Mouse (Mus musculus) liver, adult 2 months (tissue): ENCODE results near the gene Itpr2. TPM values are rescaled to one million over a fixed set of nuclear protein-coding genes. Genes with fewer than 3 reads are reported as not detected.

Source experiments
- DNase-seq: peaks from one replicate; pipeline ENCODE4 v3.0.0-alpha.2; 2011; ENCODE audit warnings: low read depth, low spot score; ENCODE audit errors: extremely low read depth
- H3K27ac ChIP-seq: fragments of 200-500 bp; replicated peaks from 2 replicates; pipeline ENCODE4 v1.5.1; 2012; ENCODE audit warnings: low read depth, mild to moderate bottlenecking, control low read depth, inconsistent platforms, low read length; ENCODE audit not compliant: insufficient read depth
- H3K27me3 ChIP-seq: fragments of 200-500 bp; 2 replicates; pipeline ENCODE4 v1.6.1; 2012; ENCODE audit warnings: mild to moderate bottlenecking, moderate library complexity, low read length, inconsistent platforms; ENCODE audit not compliant: control insufficient read depth, insufficient read depth
- H3K36me3 ChIP-seq: fragments of 200-500 bp; 2 replicates; pipeline ENCODE4 v1.6.1; 2012; ENCODE audit warnings: low read length, inconsistent platforms; ENCODE audit not compliant: control insufficient read depth, insufficient read depth
- H3K4me1 ChIP-seq: fragments of 200-500 bp; 2 replicates; pipeline ENCODE4 v1.6.1; 2011; ENCODE audit warnings: low read length; ENCODE audit not compliant: control insufficient read depth, insufficient read depth
- H3K4me3 ChIP-seq: fragments of 200-500 bp; 2 replicates; pipeline ENCODE4 v1.5.1; 2011; ENCODE audit warnings: low read depth, mild to moderate bottlenecking, control low read depth, low read length, moderate library complexity; ENCODE audit not compliant: insufficient read depth
- H3K79me2 ChIP-seq: fragments of 200-500 bp; 2 replicates; pipeline ENCODE4 v1.6.1; 2012; ENCODE audit warnings: inconsistent platforms, mild to moderate bottlenecking, low read length, moderate library complexity; ENCODE audit not compliant: control insufficient read depth, insufficient read depth
- H3K9ac ChIP-seq: fragments of 200-500 bp; 2 replicates; pipeline ENCODE4 v1.6.1; 2012; ENCODE audit warnings: low read depth, mild to moderate bottlenecking, control low read depth, inconsistent platforms, low read length
- CTCF ChIP-seq: fragments of 200-500 bp; IDR thresholded peaks from 2 replicates; pipeline ENCODE4 v1.5.1; 2011; ENCODE audit warnings: low read depth, low read length, control low read depth
- POLR2A ChIP-seq: fragments of 200-500 bp; IDR thresholded peaks from 2 replicates; pipeline ENCODE4 v1.6.1; 2011; ENCODE audit warnings: low read length, control low read depth; ENCODE audit not compliant: insufficient read depth; ENCODE audit errors: extremely low read depth
- whole genome bisulfite sequencing: fragments of 180-500 bp; shearing (Covaris S2); methylation state at CpG from one replicate; pipeline ENCODE4 v1.1.7; 2018; 5-methylcytosine and 5-hydroxymethylcytosine counted together
- polyA plus RNA-seq: library from polyadenylated mRNA; depleted of rRNA; stranded (reverse); fragments of >200 nt; gene quantifications from 2 replicates; pipeline ENCODE4 v1.2.3, GENCODE M21; 2012
- total RNA-seq: library from RNA; depleted of rRNA; stranded (reverse); fragments of >200 nt; gene quantifications from 2 replicates; pipeline ENCODE4 v1.2.3, GENCODE M21; 2014

Itpr2 gene
- total and polyA plus RNA-seq, 2 experiments, result 9.5 to 22.9 TPM

GRCm38 (mm10) chr6:146309335-146309734 lies 192.7 kb downstream of the Itpr2 start:
- Histone ChIP-seq H3K79me2 (no peaks in the 10 kb centered on the region), H3K36me3 (peaks cover 14% of the 10 kb centered on the region; the same call in 1 of the 2 replicates), H3K4me1 (no peaks in the 10 kb centered on the region; the same call in 1 of the 2 replicates), H3K27me3 (no peaks in the 10 kb centered on the region), H3K27ac (no peak overlapping the region), H3K9ac (no peak overlapping the region), H3K4me3 (no peak overlapping the region)
- TF ChIP-seq CTCF (no peak), POLR2A (no peak)
- 100% methylated on average over 1 of the region's 1 CpGs for WGBS
- no peak for DNase-seq

GRCm38 (mm10) chr6:146305995-146306394 lies 196.0 kb downstream of the Itpr2 start:
- Histone ChIP-seq H3K4me1 (no peaks in the 10 kb centered on the region), H3K9ac (no peak overlapping the region), H3K27me3 (no peaks in the 10 kb centered on the region), H3K79me2 (no peaks in the 10 kb centered on the region), H3K4me3 (no peak overlapping the region), H3K27ac (no peak overlapping the region), H3K36me3 (peaks cover 4% of the 10 kb centered on the region; the same call in 1 of the 2 replicates)
- DNase-seq, result no peak
- TF ChIP-seq POLR2A (no peak), CTCF (no peak)
- 81% methylated on average over 3 of the region's 3 CpGs for WGBS

DNA sequence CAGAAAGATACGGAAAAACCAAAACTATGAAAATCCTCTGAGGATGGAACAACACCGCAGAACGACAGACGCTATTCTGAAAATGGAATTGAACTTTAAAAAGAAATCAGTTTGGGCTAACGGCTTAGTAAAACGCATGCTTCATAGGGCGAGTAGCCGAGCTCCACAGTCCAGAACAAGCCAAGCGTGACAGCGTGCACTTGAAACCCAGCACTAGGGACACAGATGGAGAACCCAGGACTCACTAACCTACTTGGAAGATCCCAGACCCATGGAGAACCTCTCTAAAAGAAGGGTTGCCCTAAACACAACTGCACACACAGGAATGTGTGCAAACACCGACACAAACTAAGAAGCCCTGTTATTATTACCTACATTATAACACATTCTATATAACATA lies 197.9 kb downstream of the Itpr2 start:
- H3K27ac ChIP-seq, result no peak overlapping the region
- TF ChIP-seq POLR2A, result no peak
- TF ChIP-seq CTCF, result no peak
- DNase-seq, result no peak
- no peaks in the 10 kb centered on the region for H3K79me2 ChIP-seq
- no peaks in the 10 kb centered on the region for H3K4me1 ChIP-seq
- H3K36me3 ChIP-seq, result peaks cover 5% of the 10 kb centered on the region
- H3K27me3 ChIP-seq, result no peaks in the 10 kb centered on the region
- WGBS, result 98% methylated on average over 11 of the region's 11 CpGs
- H3K4me3 ChIP-seq, result no peak overlapping the region
- H3K9ac ChIP-seq, result no peak overlapping the region

DNA sequence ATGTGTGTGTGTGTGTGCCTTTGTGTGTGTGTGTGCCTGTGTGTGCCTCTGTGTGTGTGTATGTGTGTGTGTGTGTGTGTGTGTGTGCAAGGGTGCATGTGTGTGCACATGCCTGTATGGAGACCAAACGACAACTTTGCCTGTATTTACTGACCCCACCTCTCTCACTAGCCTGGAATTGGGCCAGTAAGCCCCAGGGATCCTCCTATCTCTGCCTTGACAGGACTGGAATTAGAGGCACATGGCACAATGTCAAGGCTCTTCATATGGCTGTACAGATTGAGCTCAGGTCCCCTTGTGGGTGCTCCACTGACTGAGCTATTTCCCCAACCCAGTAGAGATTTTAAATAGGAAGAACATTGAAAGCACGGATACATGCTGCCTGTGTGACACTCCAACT lies 198.7 kb downstream of the Itpr2 start:
- H3K27ac ChIP-seq, result no peak overlapping the region
- H3K27me3 ChIP-seq, result no peaks in the 10 kb centered on the region
- DNase-seq, result no peak
- 81% methylated on average over 2 of the region's 2 CpGs for WGBS
- no peak overlapping the region for H3K4me3 ChIP-seq
- no peak overlapping the region for H3K9ac ChIP-seq
- no peaks in the 10 kb centered on the region for H3K79me2 ChIP-seq
- no peaks in the 10 kb centered on the region for H3K4me1 ChIP-seq
- TF ChIP-seq POLR2A, result no peak
- no peak for TF ChIP-seq CTCF
- peaks cover 9% of the 10 kb centered on the region for H3K36me3 ChIP-seq

DNA sequence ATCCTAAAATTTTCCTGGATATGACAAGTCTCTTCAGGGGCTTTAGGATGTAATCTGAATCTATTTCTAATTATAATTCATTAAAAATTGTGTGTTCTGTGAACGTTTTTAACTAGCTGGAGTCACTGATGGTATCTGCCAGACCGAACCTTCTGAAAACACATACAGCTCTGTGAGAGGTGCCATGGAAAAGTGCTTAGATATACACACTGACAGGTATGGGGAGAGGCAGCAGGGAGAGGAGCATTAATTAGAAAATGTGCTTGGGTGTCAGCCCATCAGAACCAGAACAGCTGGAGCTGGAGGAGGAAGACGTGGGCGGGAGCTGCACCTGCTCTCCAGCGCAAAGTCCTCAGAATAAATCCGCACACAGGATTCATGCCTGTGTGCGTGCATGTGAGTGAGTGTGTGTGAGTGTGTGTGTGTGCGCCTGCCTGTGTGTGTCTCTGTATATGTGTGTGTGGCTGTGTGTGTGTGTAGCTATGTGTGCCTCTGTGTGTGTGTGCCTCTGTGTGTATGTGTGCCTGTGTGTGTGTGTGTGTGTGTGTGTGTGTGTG lies 199.4 kb downstream of the Itpr2 start:
- H3K27ac ChIP-seq, result no peak overlapping the region
- no peak overlapping the region for H3K9ac ChIP-seq
- H3K27me3 ChIP-seq, result no peaks in the 10 kb centered on the region
- peaks cover 9% of the 10 kb centered on the region for H3K36me3 ChIP-seq
- no peaks in the 10 kb centered on the region for H3K4me1 ChIP-seq
- H3K79me2 ChIP-seq, result no peaks in the 10 kb centered on the region
- DNase-seq, result no peak
- no peak for TF ChIP-seq CTCF
- TF ChIP-seq POLR2A, result no peak
- WGBS, result 90% methylated on average over 8 of the region's 8 CpGs
- H3K4me3 ChIP-seq, result no peak overlapping the region

DNA sequence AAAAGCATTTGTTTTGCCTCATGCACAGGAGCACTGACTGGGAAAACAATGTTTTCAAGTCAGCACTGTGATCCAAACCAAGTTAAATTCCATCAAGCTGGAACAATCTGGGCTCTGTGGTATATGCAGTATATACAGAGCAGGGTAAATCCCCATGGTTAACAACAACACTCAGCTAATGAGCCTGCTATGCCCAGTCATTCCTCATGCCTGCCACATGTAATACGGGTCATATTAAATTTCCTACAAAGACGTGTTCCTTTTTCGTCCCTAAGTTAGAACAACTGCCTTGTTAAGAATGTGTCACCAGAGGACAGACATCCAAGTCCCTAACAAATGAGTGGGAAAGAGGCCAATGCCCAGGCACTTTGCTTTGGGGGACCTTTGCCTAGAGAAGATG lies 199.9 kb downstream of the Itpr2 start:
- Histone ChIP-seq H3K27me3 (no peaks in the 10 kb centered on the region), H3K4me1 (no peaks in the 10 kb centered on the region), H3K27ac (no peak overlapping the region), H3K79me2 (no peaks in the 10 kb centered on the region), H3K4me3 (no peak overlapping the region), H3K36me3 (peaks cover 9% of the 10 kb centered on the region), H3K9ac (no peak overlapping the region)
- TF ChIP-seq POLR2A, result no peak
- TF ChIP-seq CTCF, result no peak
- WGBS, result 93% methylated on average over 3 of the region's 3 CpGs
- no peak for DNase-seq
